Mouse (Mus musculus): ENCODE results near the gene Lrmda.

DNA sequence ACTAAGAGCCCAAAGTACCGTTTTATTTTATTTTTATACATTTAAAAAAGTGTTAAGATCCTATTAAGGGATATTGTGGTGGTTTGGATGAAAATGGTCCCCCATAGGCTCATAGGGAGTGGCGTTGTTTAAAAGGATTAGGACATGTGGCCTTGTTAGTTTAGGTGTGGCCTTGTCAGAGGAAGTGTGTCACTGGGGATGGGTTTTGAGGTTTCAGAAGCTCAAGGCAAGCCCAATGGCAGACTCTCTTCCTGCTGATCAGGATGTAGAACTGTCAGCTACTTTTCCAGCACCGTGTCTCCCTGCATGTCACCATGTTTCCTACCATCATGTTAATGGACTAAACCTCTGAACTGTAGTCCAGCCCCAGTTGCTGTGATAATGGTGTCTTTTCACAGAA lies 591.5 kb downstream of the Lrmda start:
- TF ChIP-seq POLR2A (IDR thresholded peaks at IDR 0.05; ENCODE audit: low read depth, low read length) (no peak), CTCF (IDR thresholded peaks at IDR 0.05; ENCODE audit: extremely low read depth, insufficient read length, insufficient replicate concordance, low read depth, low read length) (no peak)
